Mouse (Mus musculus): ENCODE data around the gene Ppp1r15a. TPM values are rescaled to one million over a fixed set of nuclear protein-coding genes. Genes with fewer than 3 reads are reported as not detected.

Ppp1r15a gene
- polyA plus RNA-seq, 1 experiment = 20.0 TPM

DNA sequence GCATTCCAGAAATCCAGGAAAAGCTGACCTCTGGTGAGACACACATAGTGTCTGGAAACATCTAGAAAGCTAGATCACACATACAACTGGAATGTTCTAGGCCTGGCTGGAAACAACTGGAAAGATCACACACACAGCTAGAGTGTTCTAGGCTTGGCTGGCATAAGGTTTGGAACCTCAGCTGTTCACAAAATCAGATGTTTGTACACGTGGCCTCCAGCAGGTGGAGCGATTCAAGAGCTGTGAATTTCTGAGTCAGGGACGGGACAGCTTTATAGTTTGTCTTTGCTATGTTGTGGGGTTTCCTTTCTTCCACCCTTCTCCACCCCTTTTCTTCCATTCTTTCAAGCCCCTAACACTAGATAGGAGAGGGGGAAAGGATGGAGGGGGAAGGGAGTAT is 49.1 kb downstream of the Ppp1r15a start:
- Histone ChIP-seq H3K4me3 (ENCODE audit: insufficient read depth, low read length) (no peak overlapping the region), H3K4me1 (ENCODE audit: control insufficient read depth, insufficient read depth, low read length) (no peaks in the 10 kb centered on the region), H3K27ac (ENCODE audit: insufficient read depth, low read length) (no peak overlapping the region)
- peak; percentile 62 for TF ChIP-seq CTCF (IDR thresholded peaks at IDR 0.05; ENCODE audit: extremely low read depth, insufficient read depth, low read length)
- TF ChIP-seq POLR2A (IDR thresholded peaks at IDR 0.05; ENCODE audit: extremely low read depth, insufficient read depth, low read length) = no peak

GRCm38 (mm10) chr7:45476453-45476852 is 49.6 kb downstream of the Ppp1r15a start:
- no peak overlapping the region for H3K27ac ChIP-seq (ENCODE audit: insufficient read depth, low read length)
- H3K4me3 ChIP-seq (ENCODE audit: insufficient read depth, low read length) = no peak overlapping the region
- H3K4me1 ChIP-seq (ENCODE audit: control insufficient read depth, insufficient read depth, low read length) = no peaks in the 10 kb centered on the region
- TF ChIP-seq POLR2A (IDR thresholded peaks at IDR 0.05; ENCODE audit: extremely low read depth, insufficient read depth, low read length) (no peak), CTCF (IDR thresholded peaks at IDR 0.05; ENCODE audit: extremely low read depth, insufficient read depth, low read length) (no peak)

GRCm38 (mm10) chr7:45475291-45475969 is 50.6 kb downstream of the Ppp1r15a start:
- no peaks in the 10 kb centered on the region for H3K4me1 ChIP-seq (ENCODE audit: control insufficient read depth, insufficient read depth, low read length)
- TF ChIP-seq POLR2A (IDR thresholded peaks at IDR 0.05; ENCODE audit: extremely low read depth, insufficient read depth, low read length) = 0 out of 2 replicates have a peak, but pooled peaks have one; percentile 11
- TF ChIP-seq CTCF (IDR thresholded peaks at IDR 0.05; ENCODE audit: extremely low read depth, insufficient read depth, low read length) = no peak
- H3K27ac ChIP-seq (ENCODE audit: insufficient read depth, low read length) = no peak overlapping the region

More at GRCm38 (mm10) chr7:45475291-45475969, 50.6 kb downstream of the Ppp1r15a start:
- H3K4me3 ChIP-seq (ENCODE audit: insufficient read depth, low read length) = peak overlapping the region; percentile 38

Other genes with a start within 250 kb of the Ppp1r15a start
- gene Slc6a21, start 248.8 kb downstream of the Ppp1r15a start, polyA plus RNA-seq (2012; rRNA removed) = 0.08 and 0.30 TPM in 2 replicates
- gene Trpm4, start 192.5 kb downstream of the Ppp1r15a start, polyA plus RNA-seq (2012; rRNA removed) = 29.1 and 35.1 TPM in 2 replicates
- gene Hrc, start 191.0 kb downstream of the Ppp1r15a start, polyA plus RNA-seq (2012; rRNA removed) = 0.35 and 0.55 TPM in 2 replicates
- 164 and 167 TPM in 2 replicates for gene Ppfia3, start 159.2 kb downstream of the Ppp1r15a start, polyA plus RNA-seq (2012; rRNA removed)
- 336 TPM in 2 replicates for gene Lin7b, start 155.7 kb downstream of the Ppp1r15a start, polyA plus RNA-seq (2012; rRNA removed)
- gene Snrnp70, start 130.5 kb downstream of the Ppp1r15a start, polyA plus RNA-seq (2012; rRNA removed) = 720 and 793 TPM in 2 replicates
- not detected in 2 replicates for gene Kcna7, start 120.6 kb downstream of the Ppp1r15a start, polyA plus RNA-seq (2012; rRNA removed)
- 0.04 and 0.08 TPM in 2 replicates for gene Ntf5, start 112.6 kb downstream of the Ppp1r15a start, polyA plus RNA-seq (2012; rRNA removed)
- gene Lhb, start 105.4 kb downstream of the Ppp1r15a start, polyA plus RNA-seq (2012; rRNA removed) = 0.17 TPM in 1 of 2 replicates, not detected in the other
- 25.7 and 26.4 TPM in 2 replicates for gene Gys1, start 91.4 kb downstream of the Ppp1r15a start, polyA plus RNA-seq (2012; rRNA removed)
- 41.7 and 47.4 TPM in 2 replicates for gene Ruvbl2, start 88.2 kb downstream of the Ppp1r15a start, polyA plus RNA-seq (2012; rRNA removed)
- 588 and 637 TPM in 2 replicates for gene Ftl1, start 66.4 kb downstream of the Ppp1r15a start, polyA plus RNA-seq (2012; rRNA removed)
- gene Bax, start 59.4 kb downstream of the Ppp1r15a start, polyA plus RNA-seq (2012; rRNA removed) = 99.4 and 103 TPM in 2 replicates
- gene Tulp2, start 44.4 kb downstream of the Ppp1r15a start, polyA plus RNA-seq (2012; rRNA removed) = 0.11 and 0.13 TPM in 2 replicates
- 0.19 TPM in 1 of 2 replicates, not detected in the other for gene Gm45808, start 39.5 kb downstream of the Ppp1r15a start, polyA plus RNA-seq (2012; rRNA removed)
- 5.9 and 6.5 TPM in 2 replicates for gene Dhdh, start 37.5 kb downstream of the Ppp1r15a start, polyA plus RNA-seq (2012; rRNA removed)
- 88.2 and 99.6 TPM in 2 replicates for gene Nucb1, start 15.9 kb downstream of the Ppp1r15a start, polyA plus RNA-seq (2012; rRNA removed)
- gene Plekha4, start 62 bp upstream of the Ppp1r15a start, polyA plus RNA-seq (2012; rRNA removed) = 5.1 and 6.3 TPM in 2 replicates
- 0.45 and 0.54 TPM in 2 replicates for gene Hsd17b14, start 28.6 kb upstream of the Ppp1r15a start, polyA plus RNA-seq (2012; rRNA removed)
- 26.1 and 26.5 TPM in 2 replicates for gene Bcat2, start 43.9 kb upstream of the Ppp1r15a start, polyA plus RNA-seq (2012; rRNA removed)
- not detected in 2 replicates for gene Fgf21, start 89.2 kb upstream of the Ppp1r15a start, polyA plus RNA-seq (2012; rRNA removed)
- 0.09 and 0.15 TPM in 2 replicates for gene Fut1, start 91.0 kb upstream of the Ppp1r15a start, polyA plus RNA-seq (2012; rRNA removed)
- 0.09 and 0.13 TPM in 2 replicates for gene Izumo1, start 95.5 kb upstream of the Ppp1r15a start, polyA plus RNA-seq (2012; rRNA removed)
- gene Rasip1, start 101.2 kb upstream of the Ppp1r15a start, polyA plus RNA-seq (2012; rRNA removed) = 6.9 and 7.8 TPM in 2 replicates
- 5.2 and 7.1 TPM in 2 replicates for gene Mamstr, start 113.7 kb upstream of the Ppp1r15a start, polyA plus RNA-seq (2012; rRNA removed)
- 0.21 and 0.28 TPM in 2 replicates for gene Fut2, start 140.1 kb upstream of the Ppp1r15a start, polyA plus RNA-seq (2012; rRNA removed)
- 20.9 and 26.3 TPM in 2 replicates for gene Ntn5, start 157.8 kb upstream of the Ppp1r15a start, polyA plus RNA-seq (2012; rRNA removed)
- 6.6 and 8.0 TPM in 2 replicates for gene Sec1, start 168.1 kb upstream of the Ppp1r15a start, polyA plus RNA-seq (2012; rRNA removed)
- 351 and 377 TPM in 2 replicates for gene Car11, start 173.6 kb upstream of the Ppp1r15a start, polyA plus RNA-seq (2012; rRNA removed)
- 251 and 257 TPM in 2 replicates for gene Dbp, start 178.8 kb upstream of the Ppp1r15a start, polyA plus RNA-seq (2012; rRNA removed)
- gene Rpl18, start 189.2 kb upstream of the Ppp1r15a start, polyA plus RNA-seq (2012; rRNA removed) = 255 and 261 TPM in 2 replicates
- 22.5 and 23.5 TPM in 2 replicates for gene Sphk2, start 191.7 kb upstream of the Ppp1r15a start, polyA plus RNA-seq (2012; rRNA removed)
- 0.19 and 0.21 TPM in 2 replicates for gene Fam83e, start 194.9 kb upstream of the Ppp1r15a start, polyA plus RNA-seq (2012; rRNA removed)
- not detected in 2 replicates for gene Spaca4, start 199.5 kb upstream of the Ppp1r15a start, polyA plus RNA-seq (2012; rRNA removed)

Measured in cortical plate, adult 2 months (tissue).